Mouse (Mus musculus) lung, adult 2 months (tissue): Measurements from ENCODE around the gene Gpr34.

Experiments used
- CTCF ChIP-seq: fragments of 200-500 bp; IDR thresholded peaks from 2 replicates; pipeline ENCODE4 v1.5.1; 2011; ENCODE audit warnings: mild to moderate bottlenecking, low read length, control low read depth; ENCODE audit not compliant: insufficient read depth
- POLR2A ChIP-seq: fragments of 200-500 bp; IDR thresholded peaks from 2 replicates; pipeline ENCODE4 v1.6.1; 2011; ENCODE audit warnings: low read depth, mild to moderate bottlenecking, control low read depth, low read length, borderline replicate concordance; ENCODE audit errors: extremely low read depth

GRCm38 (mm10) chrX:13621473-13621872 is 10.4 kb upstream of the Gpr34 start:
- TF ChIP-seq CTCF = no peak
- TF ChIP-seq POLR2A = no peak
